Mouse (Mus musculus) embryonic fibroblast, embryonic 13.5 days (primary cell): ENCODE measurements around the gene Arvcf.

Experiments
- CTCF ChIP-seq: IDR thresholded peaks from 2 replicates; pipeline ENCODE4 v1.5.1; 2011; ENCODE audit warnings: mild to moderate bottlenecking, control low read depth, low read length, moderate library complexity, borderline replicate concordance; ENCODE audit not compliant: insufficient read depth
- POLR2A ChIP-seq: IDR thresholded peaks from 2 replicates; pipeline ENCODE4 v1.6.1; 2011; ENCODE audit warnings: low read depth, mild to moderate bottlenecking, control low read depth, low read length, moderate library complexity

GRCm38 (mm10) chr16:18328524-18328923, 19.5 kb upstream of the Arvcf start:
- TF ChIP-seq CTCF = no peak
- no peak for TF ChIP-seq POLR2A
